Mouse (Mus musculus): ENCODE results near the gene Pex26. TPM values are rescaled to one million over a fixed set of nuclear protein-coding genes. Genes with fewer than 3 reads are reported as not detected.

Pex26 gene
- total RNA-seq, 2 experiments from 2014 or later: 9.6 to 11.9 TPM

- DNase-seq: peak in 1 of 2 experiments; percentile 20
Measured at GRCm38 (mm10) chr6:121166098-121166552, 17.3 kb upstream of the Pex26 start.

- DNase-seq: no peak
Measured at GRCm38 (mm10) chr6:121167381-121167975, 16.0 kb upstream of the Pex26 start.

GRCm38 (mm10) chr6:121171102-121171501 is 12.4 kb upstream of the Pex26 start:
- DNase-seq: peak; percentile 82 to 87

- no peak for DNase-seq
Measured at GRCm38 (mm10) chr6:121173471-121173870, 10.0 kb upstream of the Pex26 start.

- DNase-seq: no peak
Measured at GRCm38 (mm10) chr6:121174761-121175160, 8.7 kb upstream of the Pex26 start.

- DNase-seq: no peak
Measured at GRCm38 (mm10) chr6:121176011-121176730, 7.3 kb upstream of the Pex26 start.

GRCm38 (mm10) chr6:121176731-121177098 is 6.8 kb upstream of the Pex26 start:
- DNase-seq: no peak

- peak in 1 of 2 experiments; percentile 14 for DNase-seq
Measured at GRCm38 (mm10) chr6:121177118-121177708, 6.3 kb upstream of the Pex26 start.

GRCm38 (mm10) chr6:121178700-121179358 is 4.6 kb upstream of the Pex26 start:
- peak in 1 of 2 experiments; percentile 53 for DNase-seq

GRCm38 (mm10) chr6:121179846-121180245 is 3.6 kb upstream of the Pex26 start:
- DNase-seq: no peak

GRCm38 (mm10) chr6:121184198-121185140 is 1.0 kb downstream of the Pex26 start:
- DNase-seq: peak; percentile 56 to 69

GRCm38 (mm10) chr6:121185232-121185631 is 1.8 kb downstream of the Pex26 start:
- no peak for DNase-seq

GRCm38 (mm10) chr6:121191261-121192009 is 8.0 kb downstream of the Pex26 start:
- DNase-seq: no peak

GRCm38 (mm10) chr6:121194061-121194955 is 10.8 kb downstream of the Pex26 start:
- no peak for DNase-seq

GRCm38 (mm10) chr6:121194956-121195731 is 11.7 kb downstream of the Pex26 start:
- DNase-seq: no peak

- no peak for DNase-seq
Measured at GRCm38 (mm10) chr6:121197807-121198365, 14.4 kb downstream of the Pex26 start.

- DNase-seq: no peak
Measured at GRCm38 (mm10) chr6:121200458-121200857, 17.0 kb downstream of the Pex26 start.

- no peak for DNase-seq
Measured at GRCm38 (mm10) chr6:121202026-121202425, 18.6 kb downstream of the Pex26 start.

GRCm38 (mm10) chr6:121206481-121206880 is 23.0 kb downstream of the Pex26 start:
- DNase-seq: no peak
